Comparison of ENCODE assay signal across 20 mouse cellular contexts in genomic region chr17:56884809-56885208, GRCm38 (mm10). TPM values are rescaled to one million over a fixed set of nuclear protein-coding genes. Genes with fewer than 3 reads are reported as not detected.
DNase-seq lines count a peak whose midpoint lies in the region; ATAC-seq and TF ChIP-seq lines count a peak whose summit lies in the region.
"Had no signal": no experiment of that assay in that cellular context is flagged by ENCODE, and none has a peak within 500 bp of the region (broad histone marks: within the 10 kb centered on the region; RNA-seq: fewer than 3 reads in every experiment).

No protein-coding gene starts in this region.

- DNase-seq in lung, postnatal 36 days = peak; percentile 49
- no peak for DNase-seq in lung, postnatal 14 days
- DNase-seq in MEL-GATA-1-ER (ENCODE audit: extremely low read depth, low read depth) = peak; percentile 24
- no peak for DNase-seq in right cerebral cortex, postnatal 25 days
- DNase-seq in urinary bladder, postnatal 25 days (ENCODE audit: low spot score) = no peak
- DNase-seq in cerebellum, postnatal 36 days = no peak
- DNase-seq: adrenal gland, adult 2 months; cerebellum, adult 11 months; gastrocnemius, postnatal 10 days; right cerebral cortex, postnatal 14 days had no signal

- peaks cover 75% of the 10 kb centered on the region for H3K4me1 ChIP-seq in E14TG2a.4 (replicated peaks; ENCODE audit: low read depth, low read length)
- H3K4me1 ChIP-seq: embryonic facial prominence, embryonic 13.5 days had no signal

- peak; percentile 47 for ATAC-seq in megakaryocyte, adult 5-6 weeks (ENCODE audit: poor library complexity, severe bottlenecking)
- ATAC-seq: intestine, postnatal 0 days; liver, embryonic 12.5 days had no signal

- no peaks in the 10 kb centered on the region for H3K27me3 ChIP-seq in E14TG2a.4 (ENCODE audit: insufficient read depth, low read length)
- H3K27me3 ChIP-seq: embryonic facial prominence, embryonic 13.5 days had no signal

- peaks cover 84% of the 10 kb centered on the region for H3K36me3 ChIP-seq in E14TG2a.4 (ENCODE audit: insufficient read depth, low read length)

- peaks cover 24% of the 10 kb centered on the region for H3K9me3 ChIP-seq in E14TG2a.4 (ENCODE audit: low read length)
- H3K9me3 ChIP-seq: liver, embryonic 12.5 days had no signal

- TF ChIP-seq CTCF in E14TG2a.4 (conservative IDR thresholded peaks at IDR 0.05; ENCODE audit: low read length) = no peak

- peak overlapping the region; percentile 74 for H3K4me3 ChIP-seq in E14TG2a.4 (replicated peaks; ENCODE audit: low read length)
- H3K4me3 ChIP-seq: embryonic facial prominence, embryonic 13.5 days; layer of hippocampus, adult 2 months; left cerebral cortex, adult 2 months; liver, embryonic 12.5 days had no signal

RNA-seq across cellular contexts. Expression of gene 1700061G19Rik, which starts 9.5 kb away (rescaled TPM):
- 0.32 and 0.40 TPM in 2 replicates for total RNA-seq in megakaryocyte, adult 5-6 weeks (2015)
- total RNA-seq in megakaryocyte, adult 5-6 weeks (2017) = 0.07 and 0.53 TPM in 2 replicates
- total RNA-seq: heart, adult 8-10 months; left cerebral cortex, adult 2 months; megakaryocyte-erythroid progenitor cell, adult 5-6 weeks had no signal

RNA-seq across cellular contexts. Expression of gene Acsbg2, which starts 10.6 kb away (rescaled TPM):
- not detected in 2 replicates for total RNA-seq in megakaryocyte, adult 5-6 weeks (2015)
- total RNA-seq in megakaryocyte, adult 5-6 weeks (2017) = not detected in 2 replicates
- total RNA-seq: gastrocnemius, postnatal 10 days; heart, adult 8-10 months; heart, postnatal 10 days; layer of hippocampus, adult 2 months; left cerebral cortex, adult 2 months; megakaryocyte-erythroid progenitor cell, adult 5-6 weeks had no signal

RNA-seq across cellular contexts. Expression of gene Mllt1, which starts 50.4 kb away (rescaled TPM):
- 10.6 and 11.0 TPM in 2 replicates for total RNA-seq in megakaryocyte, adult 5-6 weeks (2015)
- 11.2 and 15.1 TPM in 2 replicates for total RNA-seq in megakaryocyte, adult 5-6 weeks (2017)

RNA-seq across cellular contexts. Expression of gene Rfx2, which starts 54.0 kb away (rescaled TPM):
- total RNA-seq in megakaryocyte, adult 5-6 weeks (2015) = 5.0 and 5.2 TPM in 2 replicates
- 1.7 and 2.8 TPM in 2 replicates for total RNA-seq in megakaryocyte, adult 5-6 weeks (2017)

Comparison
In these comparisons a context has a peak if more than half of its experiments do, and no peak if none do; other contexts are left out.
1. DNase-seq: peak in lung, postnatal 36 days (single experiment) and MEL-GATA-1-ER (single experiment); none in lung, postnatal 14 days (single experiment), right cerebral cortex, postnatal 25 days (single experiment), urinary bladder, postnatal 25 days (single experiment) and cerebellum, postnatal 36 days (0 of 2).